In genomic region chr19:44837426-44838205, GRCm38 (mm10) we compare ENCODE assay signal across 8 mouse cellular contexts.
DNase-seq lines count a peak whose midpoint lies in the region; ATAC-seq and TF ChIP-seq lines count a peak whose summit lies in the region.

No protein-coding gene starts in this region.

- H3K9me3 ChIP-seq in embryonic facial prominence, embryonic 14.5 days (ENCODE audit: control insufficient read depth, low read length): no peaks in the 10 kb centered on the region
- H3K9me3 ChIP-seq in hindbrain, embryonic 16.5 days (ENCODE audit: control insufficient read depth, low read length): no peaks in the 10 kb centered on the region
- no peaks in the 10 kb centered on the region for H3K9me3 ChIP-seq in liver, embryonic 12.5 days (replicated peaks)

- no peak overlapping the region for H3K9ac ChIP-seq in embryonic facial prominence, embryonic 14.5 days (ENCODE audit: low read depth, low read length)
- H3K9ac ChIP-seq in hindbrain, embryonic 16.5 days (ENCODE audit: low read depth, low read length): no peak overlapping the region
- no peak overlapping the region for H3K9ac ChIP-seq in liver, embryonic 12.5 days

- H3K4me3 ChIP-seq in layer of hippocampus, adult 2 months: peak overlapping the region; percentile 13; the same call in 1 of the 2 replicates
- peak overlapping the region; percentile 50 for H3K4me3 ChIP-seq in embryonic facial prominence, embryonic 14.5 days (ENCODE audit: low read depth, low read length)
- H3K4me3 ChIP-seq in hindbrain, embryonic 16.5 days (ENCODE audit: low read length): no peak overlapping the region; the same call in 1 of the 2 replicates
- no peak overlapping the region for H3K4me3 ChIP-seq in liver, embryonic 12.5 days

- peak overlapping the region; percentile 81 for H3K4me2 ChIP-seq in embryonic facial prominence, embryonic 14.5 days (ENCODE audit: low read depth, low read length)
- H3K4me2 ChIP-seq in hindbrain, embryonic 16.5 days (ENCODE audit: low read length): peak overlapping the region; percentile 27
- H3K4me2 ChIP-seq in liver, embryonic 12.5 days: peak overlapping the region; percentile 16; the same call in 1 of the 2 replicates

- no peak for DNase-seq in layer of hippocampus, adult 2 months (ENCODE audit: low spot score in 2 of 2)
- DNase-seq in layer of hippocampus, postnatal 10 days (ENCODE audit: low spot score in 2 of 2): no peak
- DNase-seq in embryonic facial prominence, embryonic 14.5 days (ENCODE audit: low spot score): no peak
- no peak for DNase-seq in layer of hippocampus, postnatal 36 days

- TF ChIP-seq CTCF in layer of hippocampus, adult 2 months (conservative IDR thresholded peaks at IDR 0.05): no peak

- ATAC-seq in embryonic facial prominence, embryonic 14.5 days (ENCODE audit: low read depth): no peak
- no peak for ATAC-seq in hindbrain, embryonic 16.5 days
- ATAC-seq in liver, embryonic 12.5 days: no peak
- ATAC-seq in inflammation-experienced regulatory T-cells, adult 6 months: no peak
- no peak for ATAC-seq in erythroid progenitor cell, adult 5-6 weeks (replicated peaks; ENCODE audit: low FRiP score, poor library complexity, severe bottlenecking)

- no peak overlapping the region for H3K27ac ChIP-seq in layer of hippocampus, adult 2 months
- H3K27ac ChIP-seq in embryonic facial prominence, embryonic 14.5 days (replicated peaks; ENCODE audit: low read depth, low read length): no peak overlapping the region
- no peak overlapping the region for H3K27ac ChIP-seq in hindbrain, embryonic 16.5 days (ENCODE audit: low read depth, low read length)
- no peak overlapping the region for H3K27ac ChIP-seq in liver, embryonic 12.5 days

- peaks cover 75% of the 10 kb centered on the region for H3K27me3 ChIP-seq in embryonic facial prominence, embryonic 14.5 days (replicated peaks; ENCODE audit: control insufficient read depth, insufficient read depth, low read length)
- peaks cover 46% of the 10 kb centered on the region for H3K27me3 ChIP-seq in hindbrain, embryonic 16.5 days (replicated peaks; ENCODE audit: control insufficient read depth, insufficient read depth, low read length)
- H3K27me3 ChIP-seq in liver, embryonic 12.5 days (replicated peaks): peaks cover 83% of the 10 kb centered on the region

- H3K4me1 ChIP-seq in embryonic facial prominence, embryonic 14.5 days (ENCODE audit: control insufficient read depth, insufficient read depth, low read length): peaks cover 17% of the 10 kb centered on the region; the same call in 1 of the 2 replicates
- H3K4me1 ChIP-seq in hindbrain, embryonic 16.5 days (ENCODE audit: control insufficient read depth, insufficient read depth, low read depth, low read length): peaks cover 26% of the 10 kb centered on the region
- peaks cover 9% of the 10 kb centered on the region; the same call in 1 of the 2 replicates for H3K4me1 ChIP-seq in liver, embryonic 12.5 days

- WGBS in embryonic facial prominence, embryonic 14.5 days: 1% methylated on average over 37 of the region's 37 CpGs
- WGBS in hindbrain, embryonic 16.5 days: 5% methylated on average over 37 of the region's 37 CpGs
- WGBS in liver, embryonic 12.5 days (ENCODE audit: insufficient replicate concordance): 4% methylated on average over 37 of the region's 37 CpGs

- no peaks in the 10 kb centered on the region for H3K36me3 ChIP-seq in embryonic facial prominence, embryonic 14.5 days (ENCODE audit: control insufficient read depth, insufficient read depth, low read length)
- H3K36me3 ChIP-seq in hindbrain, embryonic 16.5 days (ENCODE audit: control insufficient read depth, insufficient read depth, low read length): no peaks in the 10 kb centered on the region
- no peaks in the 10 kb centered on the region for H3K36me3 ChIP-seq in liver, embryonic 12.5 days

Comparison
In these comparisons a context has a peak if more than half of its experiments do, and no peak if none do; other contexts are left out.
1. H3K4me3 ChIP-seq: peak in layer of hippocampus, adult 2 months (single experiment) and embryonic facial prominence, embryonic 14.5 days (single experiment); none in hindbrain, embryonic 16.5 days (single experiment) and liver, embryonic 12.5 days (single experiment).
2. H3K4me2 ChIP-seq: peak in every context shown above with its lines; median percentile 81 in embryonic facial prominence, embryonic 14.5 days; 27 in hindbrain, embryonic 16.5 days; 16 in liver, embryonic 12.5 days.